Mouse (Mus musculus) midbrain, embryonic 11.5 days (tissue): ENCODE results near the gene Sgsm2. TPM values are rescaled to one million over a fixed set of nuclear protein-coding genes. Genes with fewer than 3 reads are reported as not detected.

Experiments
- ATAC-seq: fragments of 200-750 bp; cut with Nextera tagmentation; 2 replicates; pipeline ENCODE4 v1.8.0; 2017; ENCODE audit warnings: moderate TSS enrichment, moderate library complexity; ENCODE audit not compliant: low FRiP score
- DNase-seq: peaks from one replicate; pipeline ENCODE4 v3.0.0; 2015; ENCODE audit warnings: low spot score; ENCODE audit errors: missing footprints
- H3K27ac ChIP-seq: fragments of 300-500 bp; sonication (generic); 2 replicates; pipeline ENCODE4 v1.5.1; 2014; ENCODE audit warnings: low read depth, low read length
- H3K27me3 ChIP-seq: fragments of 300-500 bp; sonication (generic); 2 replicates; pipeline ENCODE4 v1.6.1; 2014; ENCODE audit warnings: mild to moderate bottlenecking, low read length, moderate library complexity, mixed read lengths; ENCODE audit not compliant: control insufficient read depth, insufficient read depth
- H3K36me3 ChIP-seq: fragments of 300-500 bp; sonication (generic); 2 replicates; pipeline ENCODE4 v1.6.1; 2014; ENCODE audit warnings: mild to moderate bottlenecking, low read length, moderate library complexity, mixed read lengths; ENCODE audit not compliant: control insufficient read depth, insufficient read depth
- H3K4me1 ChIP-seq: fragments of 300-500 bp; sonication (generic); 2 replicates; pipeline ENCODE4 v1.6.1; 2014; ENCODE audit warnings: low read length; ENCODE audit not compliant: control insufficient read depth, insufficient read depth
- H3K4me2 ChIP-seq: fragments of 300-500 bp; sonication (generic); 2 replicates; pipeline ENCODE4 v1.6.1; 2014; ENCODE audit warnings: mild to moderate bottlenecking, moderate library complexity
- H3K4me3 ChIP-seq: fragments of 300-500 bp; sonication (generic); 2 replicates; pipeline ENCODE4 v1.5.1; 2014; ENCODE audit warnings: low read depth, low read length
- H3K9ac ChIP-seq: fragments of 300-500 bp; sonication (generic); 2 replicates; pipeline ENCODE4 v1.6.1; 2014; ENCODE audit warnings: low read length
- H3K9me3 ChIP-seq: fragments of 300-500 bp; sonication (generic); 2 replicates; pipeline ENCODE4 v1.6.1; 2016; ENCODE audit warnings: low read length; ENCODE audit not compliant: control insufficient read depth
- WGBS: fragments of 180-500 bp; shearing (Covaris S2); extraction: QIAGEN DNeasy Blood & Tissue Kit; methylation state at CpG from one replicate; pipeline ENCODE4 v1.1.7; 2014; 5-methylcytosine and 5-hydroxymethylcytosine counted together
- polyA plus RNA-seq: library from polyadenylated mRNA; unstranded; fragments of >200 nt; fragmentation: Nextera tagmentation; extraction: Ambion mirVana; gene quantifications from 2 replicates; pipeline ENCODE4 v1.2.1, GENCODE M21; 2014

The Sgsm2 gene
- polyA plus RNA-seq, 1 experiment from 2014 or later: 6.8 TPM

DNA sequence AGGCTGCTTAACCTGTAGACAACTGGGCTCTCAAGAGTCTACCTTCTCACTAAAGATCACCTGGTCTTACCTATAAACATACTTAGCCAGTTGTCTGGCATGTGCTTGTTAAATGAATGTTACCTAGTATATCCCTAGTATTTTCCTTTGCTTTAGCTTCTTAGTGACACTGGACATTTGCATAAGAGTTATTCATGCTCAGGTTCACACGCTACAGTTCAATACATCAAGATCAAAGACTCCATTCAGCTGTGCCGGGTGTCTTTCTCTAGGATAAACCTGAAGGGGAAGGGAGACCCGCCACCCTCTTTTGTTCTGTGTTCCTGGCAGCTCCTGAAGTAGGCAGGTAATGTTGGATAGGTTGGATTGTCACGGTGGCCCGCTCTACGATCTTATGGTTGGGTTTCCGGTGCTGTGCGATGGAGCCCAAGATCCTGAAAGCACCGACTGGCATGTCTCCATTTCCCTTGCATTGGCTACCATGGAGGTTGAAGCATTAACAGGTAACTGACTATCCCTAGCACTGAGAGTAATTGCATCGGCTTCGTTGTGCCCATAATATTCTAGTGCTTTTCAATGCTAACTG lies 67.8 kb downstream of the Sgsm2 start:
- no peak overlapping the region for H3K27ac ChIP-seq

GRCm38 (mm10) chr11:74828404-74828931 lies 68.4 kb downstream of the Sgsm2 start:
- H3K4me2 ChIP-seq: no peak overlapping the region

More for the DNA sequence above, 67.8 kb downstream of the Sgsm2 start:
- H3K4me2 ChIP-seq: peak overlapping the region; percentile 87
- H3K4me3 ChIP-seq: peak overlapping the region; percentile 81
- H3K4me1 ChIP-seq: peaks cover 16% of the 10 kb centered on the region
- 11% methylated on average over 11 of the region's 11 CpGs for WGBS
- no peaks in the 10 kb centered on the region for H3K9me3 ChIP-seq
- DNase-seq: no peak
- peak overlapping the region; percentile 50; the same call in 1 of the 2 replicates for H3K9ac ChIP-seq
- H3K27me3 ChIP-seq: no peaks in the 10 kb centered on the region
- no peaks in the 10 kb centered on the region for H3K36me3 ChIP-seq
- no peak for ATAC-seq

GRCm38 (mm10) chr11:74827791-74828403 lies 69.0 kb downstream of the Sgsm2 start:
- H3K36me3 ChIP-seq: no peaks in the 10 kb centered on the region
- WGBS: 76% methylated on average over 7 of the region's 7 CpGs
- no peak overlapping the region for H3K4me3 ChIP-seq
- no peak overlapping the region for H3K27ac ChIP-seq
- DNase-seq: no peak
- no peaks in the 10 kb centered on the region for H3K27me3 ChIP-seq
- ATAC-seq: no peak
- peaks cover 7% of the 10 kb centered on the region for H3K4me1 ChIP-seq
- H3K9ac ChIP-seq: no peak overlapping the region
- no peak overlapping the region for H3K4me2 ChIP-seq
- no peaks in the 10 kb centered on the region for H3K9me3 ChIP-seq

More at GRCm38 (mm10) chr11:74828404-74828931, 68.4 kb downstream of the Sgsm2 start:
- no peak overlapping the region for H3K9ac ChIP-seq
- H3K27me3 ChIP-seq: no peaks in the 10 kb centered on the region
- DNase-seq (no peak), ATAC-seq (no peak)
- H3K9me3 ChIP-seq: no peaks in the 10 kb centered on the region
- H3K27ac ChIP-seq: no peak overlapping the region
- no peaks in the 10 kb centered on the region for H3K36me3 ChIP-seq
- H3K4me1 ChIP-seq: peaks cover 13% of the 10 kb centered on the region
- H3K4me3 ChIP-seq: no peak overlapping the region
- WGBS: 26% methylated on average over 2 of the region's 2 CpGs

DNA sequence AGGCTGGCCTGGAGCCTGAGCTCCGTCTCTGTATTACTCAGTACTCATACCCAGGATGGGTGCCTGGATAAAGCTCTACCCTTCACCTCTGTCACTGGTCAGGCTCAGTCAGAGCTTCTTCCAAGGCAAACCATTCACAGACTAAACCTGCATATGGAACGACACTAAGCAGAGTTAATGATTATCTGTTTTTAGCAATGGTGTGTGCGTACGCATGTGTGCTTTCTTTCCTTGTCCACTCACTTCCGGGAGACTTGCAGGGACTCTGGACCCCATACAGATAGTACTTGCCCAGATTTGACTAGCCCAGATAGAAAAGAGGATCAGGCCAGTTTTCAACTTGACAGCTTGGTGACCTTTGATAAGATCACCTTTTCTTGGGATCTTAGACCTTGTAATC lies 70.2 kb downstream of the Sgsm2 start:
- DNase-seq: no peak
- H3K9ac ChIP-seq: no peak overlapping the region
- 98% methylated on average over 5 of the region's 5 CpGs for WGBS

GRCm38 (mm10) chr11:74826151-74826550 lies 70.7 kb downstream of the Sgsm2 start:
- H3K9ac ChIP-seq: no peak overlapping the region
- no peak overlapping the region for H3K27ac ChIP-seq
- WGBS: 73% methylated on average over 7 of the region's 7 CpGs
- DNase-seq (no peak), ATAC-seq (no peak)
- no peaks in the 10 kb centered on the region for H3K36me3 ChIP-seq
- H3K9me3 ChIP-seq: no peaks in the 10 kb centered on the region
- no peak overlapping the region for H3K4me2 ChIP-seq
- H3K4me3 ChIP-seq: no peak overlapping the region
- H3K4me1 ChIP-seq: 0 out of 2 replicates have a peak, but pooled peaks cover 3% of the 10 kb centered on the region
- no peaks in the 10 kb centered on the region for H3K27me3 ChIP-seq

More for the DNA sequence above, 70.2 kb downstream of the Sgsm2 start:
- Histone ChIP-seq H3K4me3 (no peak overlapping the region), H3K9me3 (no peaks in the 10 kb centered on the region), H3K36me3 (no peaks in the 10 kb centered on the region), H3K27ac (no peak overlapping the region), H3K27me3 (no peaks in the 10 kb centered on the region), H3K4me2 (no peak overlapping the region), H3K4me1 (0 out of 2 replicates have a peak, but pooled peaks cover 3% of the 10 kb centered on the region)
- ATAC-seq: no peak

GRCm38 (mm10) chr11:74822746-74823440 lies 74.0 kb downstream of the Sgsm2 start:
- no peaks in the 10 kb centered on the region for H3K4me1 ChIP-seq
- no peak overlapping the region for H3K4me2 ChIP-seq
- ATAC-seq (no peak), DNase-seq (no peak)
- no peaks in the 10 kb centered on the region for H3K36me3 ChIP-seq
- no peak overlapping the region for H3K27ac ChIP-seq
- H3K9ac ChIP-seq: no peak overlapping the region
- no peaks in the 10 kb centered on the region for H3K27me3 ChIP-seq
- no peak overlapping the region for H3K4me3 ChIP-seq
- WGBS: 79% methylated on average over 7 of the region's 7 CpGs
- no peaks in the 10 kb centered on the region for H3K9me3 ChIP-seq

DNA sequence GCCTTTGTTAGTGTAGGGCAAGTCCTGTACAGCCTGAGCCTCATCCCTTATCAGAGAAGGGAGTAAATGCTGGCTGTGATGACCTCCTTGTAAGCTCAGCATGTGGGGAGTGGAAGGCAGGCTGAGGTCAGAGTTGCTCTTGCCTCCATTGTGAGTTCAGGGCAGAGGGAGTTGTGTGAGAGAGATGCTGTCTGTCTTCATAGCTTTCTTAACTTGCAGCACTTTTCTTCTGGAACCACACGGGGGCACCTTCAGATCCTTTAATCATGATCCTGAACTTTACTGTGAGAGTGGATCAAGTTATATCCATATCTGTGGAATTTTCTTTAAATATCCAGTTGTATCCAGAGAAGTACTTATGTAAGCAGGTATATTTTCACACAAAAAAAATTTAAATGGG lies 75.4 kb downstream of the Sgsm2 start:
- H3K27ac ChIP-seq: no peak overlapping the region
- no peak overlapping the region for H3K9ac ChIP-seq
- H3K4me2 ChIP-seq: no peak overlapping the region
- H3K36me3 ChIP-seq: no peaks in the 10 kb centered on the region
- no peak for ATAC-seq
- H3K4me3 ChIP-seq: no peak overlapping the region
- no peaks in the 10 kb centered on the region for H3K9me3 ChIP-seq
- H3K4me1 ChIP-seq: no peaks in the 10 kb centered on the region
- DNase-seq: no peak
- WGBS: 33% methylated on average over 1 of the region's 1 CpGs
- no peaks in the 10 kb centered on the region for H3K27me3 ChIP-seq

- ATAC-seq (no peak), DNase-seq (no peak)
- Histone ChIP-seq H3K27ac (no peak overlapping the region), H3K27me3 (no peaks in the 10 kb centered on the region), H3K4me2 (no peak overlapping the region), H3K9ac (no peak overlapping the region), H3K4me1 (no peaks in the 10 kb centered on the region), H3K9me3 (no peaks in the 10 kb centered on the region), H3K36me3 (no peaks in the 10 kb centered on the region), H3K4me3 (no peak overlapping the region)
- 81% methylated on average over 1 of the region's 1 CpGs for WGBS
Measured at GRCm38 (mm10) chr11:74820921-74821320, 75.9 kb downstream of the Sgsm2 start.

GRCm38 (mm10) chr11:74815795-74816194 lies 81.1 kb downstream of the Sgsm2 start:
- DNase-seq (no peak), ATAC-seq (no peak)
- no peak overlapping the region for H3K4me3 ChIP-seq
- no peak overlapping the region for H3K9ac ChIP-seq
- H3K4me2 ChIP-seq: no peak overlapping the region
- no peaks in the 10 kb centered on the region for H3K9me3 ChIP-seq
- no peaks in the 10 kb centered on the region for H3K36me3 ChIP-seq
- H3K27me3 ChIP-seq: no peaks in the 10 kb centered on the region
- no peaks in the 10 kb centered on the region for H3K4me1 ChIP-seq
- no peak overlapping the region for H3K27ac ChIP-seq
